Mouse (Mus musculus) granulocyte monocyte progenitor cell, adult 5-6 weeks (primary cell): Measurements from ENCODE around the gene Disp1. TPM values are rescaled to one million over a fixed set of nuclear protein-coding genes. Genes with fewer than 3 reads are reported as not detected.
A peak's percentile ranks its signal among the peaks of the same experiment; 100 is the strongest.

Experiments
- ATAC-seq: replicated peaks from 2 replicates; pipeline ENCODE4 v1.8.0; 2016; ENCODE audit warnings: mild to moderate bottlenecking, moderate TSS enrichment, inconsistent platforms; ENCODE audit not compliant: poor library complexity, severe bottlenecking
- total RNA-seq, 2 experiments: library from RNA; stranded (forward) in 1 of 2; stranded (reverse) in 1 of 2; fragments of 200-712, 200-1000 nt in 1 of 2; fragments of >200 nt in 1 of 2; fragmentation: Nextera tagmentation in 1 of 2; gene quantifications; 2 replicates each; pipeline ENCODE4 v1.2.3; 2014 to 2017

Disp1 gene
- total RNA-seq, 2 experiments from 2014 or later, result 4.1 to 9.9 TPM

DNA sequence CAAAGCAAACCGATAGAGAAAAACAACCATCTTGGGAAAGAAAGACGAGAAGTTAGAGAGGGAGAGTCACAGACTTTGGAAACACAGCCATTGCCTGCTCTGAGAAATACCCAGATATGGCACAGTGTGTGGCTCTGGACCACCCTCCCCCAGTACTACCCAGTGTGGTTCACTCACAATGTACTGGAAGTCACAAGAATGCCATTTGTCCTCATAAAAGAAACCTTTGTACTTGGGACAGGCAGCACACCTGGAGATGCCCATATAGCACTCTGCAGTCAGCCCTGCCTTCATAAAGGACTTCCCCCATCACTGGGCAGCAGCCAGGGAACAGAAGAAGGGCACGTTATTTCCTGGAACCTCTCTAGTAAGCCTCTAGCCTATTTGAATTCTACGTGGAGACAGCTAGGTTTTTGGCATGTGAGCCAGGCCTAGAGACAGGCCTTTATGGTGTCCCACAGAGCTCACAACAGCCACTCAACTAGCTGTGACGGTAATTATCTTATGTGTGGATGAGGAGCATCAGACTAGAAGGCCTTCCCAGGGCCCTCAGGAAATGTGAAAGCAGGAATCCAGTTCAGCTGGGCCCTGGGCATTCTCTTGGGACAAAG lies 173.3 kb downstream of the Disp1 start:
- ATAC-seq, result no peak

DNA sequence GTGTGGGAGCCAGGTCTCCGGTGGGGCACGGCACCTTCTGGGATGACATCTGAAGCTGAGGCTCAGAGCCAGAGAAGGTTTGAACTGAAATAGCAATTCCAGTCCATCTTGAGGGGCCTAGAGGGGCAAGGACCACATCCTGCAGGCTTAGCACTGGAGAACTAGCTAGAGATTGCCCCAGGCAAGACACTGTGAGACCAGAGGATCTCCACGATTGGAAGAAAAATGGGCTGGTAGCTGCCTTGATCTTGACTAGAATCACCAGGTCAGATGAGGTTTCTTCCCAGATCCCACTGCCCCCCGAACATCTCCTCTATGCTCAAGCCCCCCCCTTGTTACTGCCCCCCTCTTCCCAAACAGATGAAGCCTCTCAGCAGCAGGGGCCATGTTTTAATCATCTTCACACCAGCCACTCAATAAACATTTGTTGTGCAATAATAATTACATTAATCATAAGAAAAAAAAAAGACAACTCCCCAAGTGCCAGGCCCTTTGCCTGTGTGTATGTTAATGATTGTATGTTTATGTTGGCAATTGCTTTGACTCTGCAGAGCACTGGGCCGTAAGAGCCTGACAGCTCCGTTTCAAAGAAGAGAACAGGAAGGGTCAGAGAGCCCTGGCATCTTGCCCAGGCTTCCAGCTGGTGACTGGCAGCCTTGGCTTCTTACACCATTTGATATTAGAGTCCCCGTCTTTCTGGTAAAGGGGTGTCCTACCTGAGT lies 174.0 kb downstream of the Disp1 start:
- no peak for ATAC-seq

DNA sequence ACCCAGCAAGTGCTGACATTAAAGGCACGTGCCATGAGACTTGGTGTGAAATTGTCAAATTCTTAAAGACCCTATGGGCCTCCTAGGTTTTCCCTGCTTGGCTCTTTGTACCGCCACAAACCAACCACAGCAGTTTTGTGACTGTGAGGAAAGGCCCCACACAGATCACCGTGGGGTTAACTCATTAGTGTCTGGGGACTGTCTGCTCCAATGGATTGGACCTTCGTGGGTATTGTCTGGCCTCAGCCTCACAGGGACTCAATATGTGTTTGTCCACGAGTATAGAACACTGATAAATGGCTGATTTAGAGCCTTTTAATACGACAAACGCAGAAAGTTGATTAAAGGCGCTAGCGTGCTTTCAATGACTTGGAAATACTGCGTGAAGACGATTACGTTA lies 175.2 kb downstream of the Disp1 start:
- no peak for ATAC-seq

DNA sequence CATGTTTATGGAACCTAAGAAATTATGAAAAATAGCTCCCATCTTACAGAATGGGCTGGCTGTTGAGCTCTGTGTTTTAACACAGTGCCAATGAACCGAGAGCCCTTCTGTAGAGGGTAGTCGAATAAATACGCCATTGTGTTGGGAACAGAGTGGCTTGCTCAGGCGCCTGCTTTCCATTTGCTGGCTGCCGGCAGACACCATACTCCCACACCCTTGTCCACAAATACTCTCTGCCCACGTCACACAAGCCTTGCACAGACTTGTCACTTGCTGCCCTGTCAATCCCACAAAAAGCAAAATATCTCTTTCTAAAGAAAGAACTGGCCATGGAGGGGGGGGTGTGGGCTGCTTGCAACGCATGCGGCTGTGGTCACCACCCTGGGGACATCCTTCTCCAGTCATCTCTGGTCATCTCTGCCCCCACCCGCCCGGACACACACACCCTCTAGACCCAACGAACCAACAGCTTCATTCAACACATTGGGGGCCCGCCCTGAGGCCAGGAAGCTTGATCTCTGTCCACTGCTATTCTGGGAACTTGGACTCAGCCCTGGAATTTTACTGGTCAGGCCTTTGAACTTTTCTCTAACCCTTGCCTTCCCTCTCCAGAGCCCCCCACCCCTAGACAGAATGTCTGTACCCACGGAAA lies 178.0 kb downstream of the Disp1 start:
- ATAC-seq, result no peak

DNA sequence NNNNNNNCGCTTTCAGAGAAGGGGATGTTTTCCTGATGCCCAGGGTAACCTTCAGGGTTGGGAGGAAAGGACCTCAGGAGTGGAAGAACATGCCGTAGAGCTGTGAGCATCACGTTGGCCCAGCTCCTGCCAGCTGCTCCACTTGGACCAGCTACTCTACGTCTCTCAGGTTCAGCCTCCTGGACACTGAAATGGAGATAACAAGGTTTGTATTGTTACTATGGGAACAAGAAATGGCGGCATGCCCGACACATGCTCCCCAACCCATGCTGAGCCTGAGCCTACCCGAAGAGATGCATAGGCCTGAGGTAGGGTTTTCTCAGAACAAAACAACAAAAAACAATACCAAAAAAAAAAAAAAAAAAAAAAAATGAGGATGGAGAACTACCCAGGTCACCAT lies 179.6 kb downstream of the Disp1 start:
- no peak for ATAC-seq

DNA sequence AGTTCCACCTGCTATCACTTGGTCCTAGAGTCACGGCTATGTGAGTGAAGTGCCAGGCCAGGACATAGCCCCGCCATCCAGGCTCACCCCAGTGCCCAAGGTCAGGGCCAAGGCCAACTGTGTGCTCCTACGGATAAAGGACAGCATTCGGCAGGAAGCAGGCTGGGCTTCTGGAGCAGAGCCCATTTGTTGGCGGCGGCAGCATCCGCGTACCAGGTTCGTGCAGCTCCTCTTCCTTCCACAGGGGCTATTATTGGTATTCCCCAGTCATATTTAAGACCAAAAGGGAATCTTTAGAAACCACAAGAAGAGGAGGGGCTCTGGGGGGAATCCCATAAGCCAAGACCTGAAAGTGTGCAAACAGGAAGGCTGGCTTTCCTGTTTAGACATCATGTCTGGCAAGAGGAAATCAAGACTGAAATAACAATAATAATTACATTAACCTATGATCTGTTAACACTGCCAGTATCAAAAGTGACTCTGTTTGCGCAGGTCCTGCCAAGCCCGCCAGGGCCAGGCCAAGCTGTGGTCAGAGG lies 180.4 kb downstream of the Disp1 start:
- ATAC-seq, result peak; percentile 72

DNA sequence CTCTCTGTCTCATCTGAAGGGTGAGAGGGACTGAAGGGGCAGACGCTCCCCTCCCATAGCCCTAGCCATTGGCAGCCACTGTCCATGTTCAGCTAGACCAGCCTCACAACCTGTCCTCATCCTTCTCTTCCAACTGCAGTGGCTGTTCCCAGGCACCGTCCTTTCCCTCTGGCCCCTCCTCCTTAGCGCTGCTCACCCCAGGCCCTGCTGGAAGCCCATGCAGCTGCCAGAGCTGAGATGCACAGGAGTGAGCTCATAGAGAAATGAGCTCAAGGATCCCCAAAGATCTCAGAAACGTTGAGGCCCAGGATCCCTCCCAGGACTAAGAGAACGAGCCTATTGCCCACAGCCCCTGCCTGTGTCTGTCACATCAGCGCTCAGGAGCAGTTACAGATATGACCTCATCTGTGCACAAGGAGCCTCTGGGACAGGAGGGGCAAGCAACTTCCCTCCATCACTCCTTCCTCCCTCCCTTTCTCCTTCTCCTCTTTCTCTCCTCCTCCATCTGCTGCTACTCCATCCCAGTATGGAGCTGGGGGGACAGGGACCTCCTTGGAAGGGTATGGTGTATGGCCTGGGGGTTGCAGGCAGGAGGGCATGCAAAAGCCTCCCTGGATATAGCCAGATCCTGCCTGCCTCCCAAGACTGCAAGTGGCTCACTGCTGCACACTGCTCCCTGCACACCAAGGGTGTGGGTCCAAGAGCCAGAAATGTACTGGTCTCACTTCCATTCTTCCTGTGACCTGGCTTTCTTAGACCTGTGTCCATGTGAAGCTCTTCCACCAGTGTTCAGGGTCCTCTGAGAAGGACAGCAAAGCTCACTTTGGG lies 181.2 kb downstream of the Disp1 start:
- no peak; the same call in 1 of the 2 replicates for ATAC-seq

DNA sequence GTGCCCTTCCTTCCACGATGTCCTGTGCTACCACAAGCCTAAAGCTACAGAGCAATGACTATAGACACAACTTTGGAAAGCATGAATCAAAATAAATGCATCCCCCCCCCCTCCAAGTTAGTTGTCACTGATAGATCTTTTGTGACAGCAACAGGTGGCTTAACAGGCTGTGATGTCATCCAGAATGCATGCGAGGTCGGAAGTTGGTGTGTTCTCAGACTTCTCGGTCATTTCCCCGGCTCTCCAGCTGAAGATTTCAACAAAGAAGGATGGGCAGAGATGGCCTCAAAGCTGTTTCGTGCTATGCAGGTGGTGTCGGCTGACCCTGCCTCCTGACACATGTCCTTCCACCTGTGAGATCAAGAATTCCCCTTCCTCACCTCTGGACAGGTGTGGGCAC lies 181.9 kb downstream of the Disp1 start:
- no peak for ATAC-seq

Other genes starting within 250 kb of the Disp1 start
- gene Aida, start 75.1 kb upstream of the Disp1 start, total RNA-seq (2014; fragmentation: Nextera tagmentation), result 32.4 and 47.2 TPM in 2 replicates
- 42.4 and 70.1 TPM in 2 replicates for gene Aida, start 75.1 kb upstream of the Disp1 start, total RNA-seq (2017)
- 25.5 and 39.3 TPM in 2 replicates for gene Brox, start 75.7 kb upstream of the Disp1 start, total RNA-seq (2014; fragmentation: Nextera tagmentation)
- gene Brox, start 75.7 kb upstream of the Disp1 start, total RNA-seq (2017), result 40.3 and 40.8 TPM in 2 replicates
- gene Mia3, start 148.0 kb upstream of the Disp1 start, total RNA-seq (2014; fragmentation: Nextera tagmentation), result 68.4 and 74.4 TPM in 2 replicates
- 89.9 and 152 TPM in 2 replicates for gene Mia3, start 148.0 kb upstream of the Disp1 start, total RNA-seq (2017)
- gene Taf1a, start 167.5 kb upstream of the Disp1 start, total RNA-seq (2014; fragmentation: Nextera tagmentation), result 19.1 and 21.0 TPM in 2 replicates
- 22.1 and 25.3 TPM in 2 replicates for gene Taf1a, start 167.5 kb upstream of the Disp1 start, total RNA-seq (2017)
- not detected in 2 replicates for gene Hhipl2, start 196.7 kb upstream of the Disp1 start, total RNA-seq (2014; fragmentation: Nextera tagmentation)
- not detected in 2 replicates for gene Hhipl2, start 196.7 kb upstream of the Disp1 start, total RNA-seq (2017)